8 mouse cellular contexts compared by ENCODE assay signal in the genomic region with DNA sequence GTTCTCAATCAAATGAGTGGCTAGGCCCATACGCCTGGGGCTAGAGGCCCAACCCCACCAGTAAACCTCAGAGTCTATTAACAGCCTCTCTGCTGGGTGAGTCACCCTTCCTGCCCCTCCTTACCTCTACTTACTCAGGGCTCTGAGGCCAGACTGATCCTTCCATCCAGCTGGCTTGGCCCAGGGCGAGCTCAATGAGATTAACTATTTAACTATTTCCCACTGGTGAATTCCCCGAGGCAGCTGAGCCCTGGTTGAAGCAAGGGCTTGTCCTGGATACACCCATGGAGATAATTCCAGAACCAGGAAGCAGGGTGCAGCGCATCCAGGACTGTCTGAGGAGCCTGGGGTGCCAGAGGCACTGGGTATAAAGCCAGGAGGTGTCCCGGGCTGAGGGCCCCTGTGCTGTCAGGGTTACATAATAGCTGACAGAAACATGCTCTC.
DNase-seq lines count a peak whose midpoint lies in the region; ATAC-seq lines count a peak whose summit lies in the region.

No protein-coding gene starts in this region.

- 39% methylated on average over 5 of the region's 5 CpGs for WGBS in limb, embryonic 13.5 days
- WGBS in midbrain, embryonic 16.5 days, result 28% methylated on average over 5 of the region's 5 CpGs

- no peak overlapping the region; the same call in 1 of the 2 replicates for H3K27ac ChIP-seq in limb, embryonic 13.5 days
- no peak overlapping the region for H3K27ac ChIP-seq in midbrain, embryonic 16.5 days (ENCODE audit: low read length)

- intact Hi-C loops in left cerebral cortex, postnatal 4 days (cut with DNase I), result loop anchor here (10.0 kb wide), 1 partner anchor 149 kb away; no protein-coding TSS in a partner anchor

- H3K4me1 ChIP-seq in limb, embryonic 13.5 days, result peaks cover 20% of the 10 kb centered on the region
- peaks cover 2% of the 10 kb centered on the region for H3K4me1 ChIP-seq in midbrain, embryonic 16.5 days (ENCODE audit: control insufficient read depth, insufficient read depth, low read length)

- ATAC-seq in limb, embryonic 13.5 days (ENCODE audit: low FRiP score, low read depth), result peak; percentile 66; the same call in 1 of the 2 replicates
- peak; percentile 66 for ATAC-seq in midbrain, embryonic 16.5 days

- no peak overlapping the region for H3K4me3 ChIP-seq in limb, embryonic 13.5 days
- H3K4me3 ChIP-seq in midbrain, embryonic 16.5 days (ENCODE audit: low read depth, low read length), result no peak overlapping the region

- H3K9ac ChIP-seq in limb, embryonic 13.5 days, result 0 out of 2 replicates have a peak overlapping the region, but pooled peaks have one; percentile 13
- H3K9ac ChIP-seq in midbrain, embryonic 16.5 days (ENCODE audit: low read depth, low read length), result no peak overlapping the region

- no peaks in the 10 kb centered on the region for H3K27me3 ChIP-seq in limb, embryonic 13.5 days
- no peaks in the 10 kb centered on the region for H3K27me3 ChIP-seq in midbrain, embryonic 16.5 days (ENCODE audit: control insufficient read depth, insufficient read depth, low read depth, low read length)

- peaks cover 10% of the 10 kb centered on the region; the same call in 1 of the 2 replicates for H3K36me3 ChIP-seq in limb, embryonic 13.5 days
- peaks cover 5% of the 10 kb centered on the region; the same call in 1 of the 2 replicates for H3K36me3 ChIP-seq in midbrain, embryonic 16.5 days (ENCODE audit: control insufficient read depth, insufficient read depth, low read length)

- H3K4me2 ChIP-seq in limb, embryonic 13.5 days (replicated peaks), result no peak overlapping the region
- no peak overlapping the region for H3K4me2 ChIP-seq in midbrain, embryonic 16.5 days (ENCODE audit: low read length)

- DNase-seq in adrenal gland, adult 2 months, result peak; percentile 74
- no peak for DNase-seq in adrenal gland, adult 18-20 months (ENCODE audit: low spot score in 2 of 2)
- peak; percentile 63 to 66 for DNase-seq in adrenal gland, postnatal 36 days
- peak; percentile 84 to 86 for DNase-seq in heart, adult 9 months (ENCODE audit: low spot score in 2 of 2)
- DNase-seq in left cerebral cortex, postnatal 4 days, result no peak
- no peak for DNase-seq in thymus, postnatal 36 days

- H3K9me3 ChIP-seq in limb, embryonic 13.5 days, result no peaks in the 10 kb centered on the region
- no peaks in the 10 kb centered on the region for H3K9me3 ChIP-seq in midbrain, embryonic 16.5 days (replicated peaks; ENCODE audit: control insufficient read depth, low read length, poor library complexity, severe bottlenecking)

Comparison
In these comparisons a context has a peak if more than half of its experiments do, and no peak if none do; other contexts are left out.
1. DNase-seq: peak in adrenal gland, adult 2 months (single experiment), adrenal gland, postnatal 36 days (2 of 2) and heart, adult 9 months (2 of 2); none in adrenal gland, adult 18-20 months (0 of 2), left cerebral cortex, postnatal 4 days (single experiment) and thymus, postnatal 36 days (0 of 2).